ENCODE assay signal across 22 mouse cellular contexts in genomic region chr11:84597572-84598295, GRCm38 (mm10).
DNase-seq lines count a peak whose midpoint lies in the region; ATAC-seq and TF ChIP-seq lines count a peak whose summit lies in the region.
"Had no signal": no experiment of that assay in that cellular context is flagged by ENCODE, and none has a peak within 500 bp of the region (broad histone marks: within the 10 kb centered on the region; RNA-seq: fewer than 3 reads in every experiment).

No protein-coding gene starts in this region.

- H3K4me2 ChIP-seq in midbrain, postnatal 0 days (ENCODE audit: low read depth, low read length, poor library complexity, severe bottlenecking), result no peak overlapping the region
- H3K4me2 ChIP-seq in midbrain, embryonic 14.5 days (ENCODE audit: low read length), result no peak overlapping the region
- H3K4me2 ChIP-seq: forebrain, embryonic 12.5 days; heart, embryonic 11.5 days; liver, embryonic 15.5 days; neural tube, embryonic 13.5 days had no signal

- H3K36me3 ChIP-seq in midbrain, postnatal 0 days (ENCODE audit: insufficient read depth, low read length), result no peaks in the 10 kb centered on the region
- no peaks in the 10 kb centered on the region for H3K36me3 ChIP-seq in midbrain, embryonic 14.5 days (ENCODE audit: control insufficient read depth, insufficient read depth, low read length)
- H3K36me3 ChIP-seq: forebrain, embryonic 12.5 days; limb, embryonic 10.5 days; liver, embryonic 15.5 days; neural tube, embryonic 13.5 days had no signal

- no peak for TF ChIP-seq CTCF in midbrain, postnatal 0 days (IDR thresholded peaks at IDR 0.05)

- H3K27me3 ChIP-seq in midbrain, postnatal 0 days (ENCODE audit: insufficient read depth, low read length), result peaks cover 3% of the 10 kb centered on the region; the same call in 1 of the 2 replicates
- H3K27me3 ChIP-seq in midbrain, embryonic 14.5 days (ENCODE audit: control insufficient read depth, insufficient read depth, low read length), result no peaks in the 10 kb centered on the region

- no peak for ATAC-seq in midbrain, postnatal 0 days (ENCODE audit: low FRiP score)
- ATAC-seq in midbrain, embryonic 14.5 days (ENCODE audit: low FRiP score, low TSS enrichment), result no peak
- ATAC-seq: inflammation-experienced regulatory T-cells, adult 6 months had no signal

- no peaks in the 10 kb centered on the region for H3K4me1 ChIP-seq in midbrain, postnatal 0 days (ENCODE audit: insufficient read depth, low read length)
- peaks cover 11% of the 10 kb centered on the region for H3K4me1 ChIP-seq in midbrain, embryonic 14.5 days (ENCODE audit: control insufficient read depth, insufficient read depth, low read length)

- 90% methylated on average over 9 of the region's 9 CpGs for WGBS in midbrain, postnatal 0 days
- 86% methylated on average over 9 of the region's 9 CpGs for WGBS in midbrain, embryonic 14.5 days

- no peak overlapping the region for H3K4me3 ChIP-seq in midbrain, postnatal 0 days (ENCODE audit: low read depth, low read length)
- no peak overlapping the region for H3K4me3 ChIP-seq in midbrain, embryonic 14.5 days (replicated peaks; ENCODE audit: low read depth, low read length)
- H3K4me3 ChIP-seq: forebrain, embryonic 12.5 days; limb, embryonic 10.5 days; liver, embryonic 15.5 days; neural tube, embryonic 13.5 days had no signal

- H3K27ac ChIP-seq in midbrain, postnatal 0 days (ENCODE audit: low read depth, low read length), result no peak overlapping the region
- no peak overlapping the region for H3K27ac ChIP-seq in midbrain, embryonic 14.5 days (replicated peaks; ENCODE audit: low read depth, low read length)
- H3K27ac ChIP-seq: forebrain, embryonic 12.5 days; limb, embryonic 10.5 days; liver, embryonic 15.5 days; neural tube, embryonic 13.5 days; stomach, postnatal 0 days had no signal

- intact Hi-C loops in left cerebral cortex, postnatal 4 days (cut with DNase I), result no loop called here

- peak; percentile 47 to 60 for DNase-seq in cerebellum, postnatal 25 days
- DNase-seq in cerebellum, adult 8-10 months, result no peak
- DNase-seq in left cerebral cortex, postnatal 4 days, result peak; percentile 92
- DNase-seq in left cerebral cortex, adult 11 months (ENCODE audit: low spot score), result no peak
- DNase-seq in midbrain, postnatal 0 days (ENCODE audit: low spot score), result peak; percentile 35
- DNase-seq in midbrain, embryonic 14.5 days, result no peak
- DNase-seq in gastrocnemius, postnatal 25 days, result no peak
- DNase-seq: adrenal gland, postnatal 25 days; gastrocnemius, postnatal 10 days; heart, postnatal 4 days; kidney, adult 9 months; kidney, postnatal 36 days; layer of hippocampus, postnatal 36 days; right cerebral cortex, postnatal 25 days; thymus, postnatal 14 days had no signal

- no peaks in the 10 kb centered on the region for H3K9me3 ChIP-seq in midbrain, postnatal 0 days (ENCODE audit: low read length)
- no peaks in the 10 kb centered on the region for H3K9me3 ChIP-seq in midbrain, embryonic 14.5 days (ENCODE audit: control insufficient read depth, low read length)
- H3K9me3 ChIP-seq: forebrain, embryonic 12.5 days; limb, embryonic 10.5 days; liver, embryonic 15.5 days; neural tube, embryonic 13.5 days had no signal

- H3K9ac ChIP-seq in midbrain, postnatal 0 days (replicated peaks; ENCODE audit: low read length, poor library complexity, severe bottlenecking), result no peak overlapping the region
- H3K9ac ChIP-seq in midbrain, embryonic 14.5 days (replicated peaks; ENCODE audit: low read length), result no peak overlapping the region
- H3K9ac ChIP-seq: forebrain, embryonic 12.5 days; liver, embryonic 15.5 days; neural tube, embryonic 13.5 days had no signal

Comparison
In these comparisons a context has a peak if more than half of its experiments do, and no peak if none do; other contexts are left out.
1. DNase-seq: peak in cerebellum, postnatal 25 days (2 of 2), left cerebral cortex, postnatal 4 days (single experiment) and midbrain, postnatal 0 days (single experiment); none in cerebellum, adult 8-10 months (single experiment), left cerebral cortex, adult 11 months (single experiment), midbrain, embryonic 14.5 days (single experiment) and gastrocnemius, postnatal 25 days (single experiment).